ENCODE assay signal across 16 mouse cellular contexts in the genomic region with DNA sequence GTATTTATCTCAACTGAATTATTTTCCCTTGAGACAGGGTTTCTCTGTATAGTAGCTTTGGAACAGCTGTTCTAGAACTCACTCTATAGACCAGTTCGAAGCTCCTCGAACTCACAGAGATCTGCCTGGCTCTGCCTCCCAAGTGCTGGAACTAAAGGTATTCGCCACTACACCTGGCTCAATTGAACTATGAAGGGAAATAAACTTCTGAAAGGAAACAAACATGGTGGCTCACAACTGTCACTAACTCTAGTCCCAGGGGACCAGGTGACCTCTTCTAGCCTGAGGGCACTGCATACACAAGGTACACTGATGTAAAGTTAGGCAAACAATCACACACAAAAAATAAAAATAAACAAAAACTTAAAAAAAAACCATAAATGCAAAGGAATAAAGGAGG. TPM values are rescaled to one million over a fixed set of nuclear protein-coding genes. Genes with fewer than 3 reads are reported as not detected.
DNase-seq lines count a peak whose midpoint lies in the region; ATAC-seq and TF ChIP-seq lines count a peak whose summit lies in the region.
"Had no signal": no experiment of that assay in that cellular context is flagged by ENCODE, and none has a peak within 500 bp of the region (broad histone marks: within the 10 kb centered on the region; RNA-seq: fewer than 3 reads in every experiment).

No protein-coding gene starts in this region.

- no peak for TF ChIP-seq CTCF in kidney, adult 2 months (conservative IDR thresholded peaks at IDR 0.05; ENCODE audit: insufficient read depth, insufficient read length, low read depth, low read length)

- no peak for ATAC-seq in kidney, embryonic 14.5 days (ENCODE audit: low FRiP score, low TSS enrichment)
- no peak for ATAC-seq in midbrain, embryonic 11.5 days (ENCODE audit: low FRiP score)
- no peak for ATAC-seq in midbrain, embryonic 14.5 days (ENCODE audit: low FRiP score, low TSS enrichment)
- ATAC-seq in activated CD4-positive, CD25-positive, alpha-beta regulatory T cell, adult 4 months: no peak

- H3K79me2 ChIP-seq in myocyte (ENCODE audit: control insufficient read depth, insufficient read depth): peaks cover 46% of the 10 kb centered on the region

- H3K4me3 ChIP-seq in kidney, adult 2 months (ENCODE audit: insufficient read depth, low read depth, low read length): no peak overlapping the region
- H3K4me3 ChIP-seq in kidney, embryonic 14.5 days (ENCODE audit: low read length): no peak overlapping the region
- H3K4me3 ChIP-seq in midbrain, embryonic 11.5 days (ENCODE audit: low read depth, low read length): no peak overlapping the region
- H3K4me3 ChIP-seq in midbrain, embryonic 14.5 days (replicated peaks; ENCODE audit: low read depth, low read length): no peak overlapping the region
- no peak overlapping the region for H3K4me3 ChIP-seq in myocyte
- H3K4me3 ChIP-seq: embryonic facial prominence, embryonic 12.5 days; hindbrain, embryonic 13.5 days; midbrain, embryonic 12.5 days had no signal

- H3ac ChIP-seq in myocyte (ENCODE audit: control insufficient read depth, insufficient read length): no peak overlapping the region

- no peak for TF ChIP-seq POLR2A in kidney, adult 2 months (IDR thresholded peaks at IDR 0.05; ENCODE audit: low read depth, low read length)
- no peak for TF ChIP-seq POLR2A in myocyte (IDR thresholded peaks at IDR 0.05; ENCODE audit: insufficient read length, low read depth)

- H3K4me1 ChIP-seq in kidney, adult 2 months (ENCODE audit: control insufficient read depth, insufficient read depth, low read length): peaks cover 34% of the 10 kb centered on the region
- H3K4me1 ChIP-seq in kidney, embryonic 14.5 days (ENCODE audit: control insufficient read depth, insufficient read depth, low read length): peaks cover 25% of the 10 kb centered on the region
- H3K4me1 ChIP-seq in midbrain, embryonic 11.5 days (ENCODE audit: control insufficient read depth, insufficient read depth, low read length): peaks cover 10% of the 10 kb centered on the region
- 0 out of 2 replicates have a peak, but pooled peaks cover 4% of the 10 kb centered on the region for H3K4me1 ChIP-seq in midbrain, embryonic 14.5 days (ENCODE audit: control insufficient read depth, insufficient read depth, low read length)

- WGBS in kidney, adult 2 months: 81% methylated on average over 3 of the region's 3 CpGs
- 84% methylated on average over 3 of the region's 3 CpGs for WGBS in kidney, embryonic 14.5 days
- WGBS in midbrain, embryonic 11.5 days: 89% methylated on average over 3 of the region's 3 CpGs
- 96% methylated on average over 3 of the region's 3 CpGs for WGBS in midbrain, embryonic 14.5 days

- DNase-seq in heart, adult 11 months: peak; percentile 72
- no peak for DNase-seq in heart, adult 8-10 months (ENCODE audit: low spot score)
- no peak for DNase-seq in kidney, adult 2 months
- peak; percentile 64 for DNase-seq in midbrain, embryonic 11.5 days (ENCODE audit: low spot score, missing footprints)
- no peak for DNase-seq in midbrain, embryonic 14.5 days
- DNase-seq: adrenal gland, postnatal 14 days; cerebellum, adult 9-11 months; liver, postnatal 0 days; thymus, adult 2 months had no signal

- H3K36me3 ChIP-seq in kidney, adult 2 months (ENCODE audit: control insufficient read depth, insufficient read depth, low read length): peaks cover 1% of the 10 kb centered on the region; the same call in 1 of the 2 replicates
- H3K36me3 ChIP-seq in kidney, embryonic 14.5 days (ENCODE audit: control insufficient read depth, insufficient read depth, low read length): no peaks in the 10 kb centered on the region
- H3K36me3 ChIP-seq in midbrain, embryonic 11.5 days (ENCODE audit: control insufficient read depth, insufficient read depth, low read length): no peaks in the 10 kb centered on the region
- H3K36me3 ChIP-seq in midbrain, embryonic 14.5 days (ENCODE audit: control insufficient read depth, insufficient read depth, low read length): no peaks in the 10 kb centered on the region
- no peaks in the 10 kb centered on the region for H3K36me3 ChIP-seq in myocyte (ENCODE audit: control insufficient read depth, insufficient read depth)
- H3K36me3 ChIP-seq: embryonic facial prominence, embryonic 12.5 days; hindbrain, embryonic 13.5 days; midbrain, embryonic 12.5 days had no signal

- H3K4me2 ChIP-seq in kidney, embryonic 14.5 days (replicated peaks; ENCODE audit: low read depth, low read length): no peak overlapping the region
- no peak overlapping the region for H3K4me2 ChIP-seq in midbrain, embryonic 11.5 days
- no peak overlapping the region for H3K4me2 ChIP-seq in midbrain, embryonic 14.5 days (ENCODE audit: low read length)
- peak overlapping the region; percentile 89 for H3K4me2 ChIP-seq in myocyte (ENCODE audit: low read depth)
- H3K4me2 ChIP-seq: midbrain, embryonic 12.5 days had no signal

- H3K9ac ChIP-seq in kidney, embryonic 14.5 days (ENCODE audit: low read depth, low read length): no peak overlapping the region
- H3K9ac ChIP-seq in midbrain, embryonic 11.5 days (ENCODE audit: low read length): no peak overlapping the region
- no peak overlapping the region for H3K9ac ChIP-seq in midbrain, embryonic 14.5 days (replicated peaks; ENCODE audit: low read length)
- H3K9ac ChIP-seq: embryonic facial prominence, embryonic 12.5 days; hindbrain, embryonic 13.5 days; liver, postnatal 0 days; midbrain, embryonic 12.5 days had no signal

- H3K9me3 ChIP-seq in kidney, embryonic 14.5 days (ENCODE audit: control insufficient read depth, low read length): no peaks in the 10 kb centered on the region
- no peaks in the 10 kb centered on the region for H3K9me3 ChIP-seq in midbrain, embryonic 11.5 days (ENCODE audit: control insufficient read depth, low read length)
- no peaks in the 10 kb centered on the region for H3K9me3 ChIP-seq in midbrain, embryonic 14.5 days (ENCODE audit: control insufficient read depth, low read length)
- H3K9me3 ChIP-seq: embryonic facial prominence, embryonic 12.5 days; G1E; hindbrain, embryonic 13.5 days; midbrain, embryonic 12.5 days had no signal

- H3K27ac ChIP-seq in kidney, adult 2 months (ENCODE audit: insufficient read depth, low read depth, low read length): 0 out of 2 replicates have a peak overlapping the region, but pooled peaks have one; percentile 1
- no peak overlapping the region for H3K27ac ChIP-seq in kidney, embryonic 14.5 days (ENCODE audit: low read depth, low read length)
- H3K27ac ChIP-seq in midbrain, embryonic 11.5 days (ENCODE audit: low read depth, low read length): no peak overlapping the region
- no peak overlapping the region for H3K27ac ChIP-seq in midbrain, embryonic 14.5 days (replicated peaks; ENCODE audit: low read depth, low read length)

- no peaks in the 10 kb centered on the region for H3K27me3 ChIP-seq in kidney, adult 2 months (replicated peaks; ENCODE audit: control insufficient read depth, insufficient read depth, low read length)
- no peaks in the 10 kb centered on the region for H3K27me3 ChIP-seq in kidney, embryonic 14.5 days (ENCODE audit: control insufficient read depth, insufficient read depth, low read length)
- H3K27me3 ChIP-seq in midbrain, embryonic 11.5 days (ENCODE audit: control insufficient read depth, insufficient read depth, low read length): no peaks in the 10 kb centered on the region
- H3K27me3 ChIP-seq in midbrain, embryonic 14.5 days (ENCODE audit: control insufficient read depth, insufficient read depth, low read length): no peaks in the 10 kb centered on the region
- H3K27me3 ChIP-seq in myocyte (ENCODE audit: control insufficient read depth, insufficient read depth, insufficient read length): no peaks in the 10 kb centered on the region
- H3K27me3 ChIP-seq: embryonic facial prominence, embryonic 12.5 days; hindbrain, embryonic 13.5 days; midbrain, embryonic 12.5 days had no signal

TF ChIP-seq in myocyte, 11 proteins besides CTCF, POLR2A, EP300 and RAD21:
- TF ChIP-seq SRF (IDR thresholded peaks at IDR 0.05; ENCODE audit: control insufficient read depth, insufficient read length, low read depth) (no peak), TCF12 (IDR thresholded peaks at IDR 0.05; ENCODE audit: insufficient read depth, poor library complexity, severe bottlenecking) (no peak), POLR2AphosphoS2 (IDR thresholded peaks at IDR 0.05; ENCODE audit: insufficient read length, low read depth) (no peak), CEBPB (IDR thresholded peaks at IDR 0.05; ENCODE audit: insufficient read depth, poor library complexity, severe bottlenecking) (no peak), REST (IDR thresholded peaks at IDR 0.05; ENCODE audit: insufficient read depth, insufficient read length) (no peak), MYOG (IDR thresholded peaks at IDR 0.05; ENCODE audit: control insufficient read depth in 1 of 3, insufficient read depth in 1 of 3, insufficient read length in 2 of 3, low read depth in 2 of 3) (no peak), MAX (IDR thresholded peaks at IDR 0.05; ENCODE audit: low read depth) (no peak), E2F4 (IDR thresholded peaks at IDR 0.05; ENCODE audit: insufficient read depth) (no peak), MYOD1 (IDR thresholded peaks at IDR 0.05; ENCODE audit: control insufficient read depth in 1 of 3, insufficient read length in 2 of 3, low read depth in 2 of 3) (no peak)

RNA-seq across cellular contexts. Expression of a gene that starts 57.6 kb away (rescaled TPM):
- 10 to 100 TPM; 24.1 to 25.3 (median 24.6) TPM for total RNA-seq in heart, adult 8-10 months (2022)
- 20.4 and 22.1 TPM in 2 replicates for polyA plus RNA-seq in kidney, adult 2 months (2012; rRNA removed)
- 14.5 and 18.5 TPM in 2 replicates for polyA plus RNA-seq in kidney, embryonic 14.5 days (2014; fragmentation: Nextera tagmentation; extraction: Ambion mirVana)
- 6.0 and 6.2 TPM in 2 replicates for polyA plus RNA-seq in midbrain, embryonic 11.5 days (2014; fragmentation: Nextera tagmentation; extraction: Ambion mirVana)
- 4.1 and 6.6 TPM in 2 replicates for polyA plus RNA-seq in midbrain, embryonic 14.5 days (2014; fragmentation: Nextera tagmentation; extraction: Ambion mirVana)
- 7.7 TPM for polyA plus RNA-seq in myocyte (2012; fragmentation: generic; extraction: Trizol)
- under 1 TPM; 0.09 to 0.32 TPM for polyA plus RNA-seq in activated CD4-positive, CD25-positive, alpha-beta regulatory T cell, adult 4 months (2017; shearing (Covaris generic))

Comparison
In these comparisons a context has a peak if more than half of its experiments do, and no peak if none do; other contexts are left out.
1. DNase-seq: peak in heart, adult 11 months (single experiment) and midbrain, embryonic 11.5 days (single experiment); none in heart, adult 8-10 months (single experiment), kidney, adult 2 months (single experiment) and midbrain, embryonic 14.5 days (single experiment).